Mouse (Mus musculus) heart, postnatal 0 days (tissue): ENCODE results near the gene Spint1. TPM values are rescaled to one million over a fixed set of nuclear protein-coding genes. Genes with fewer than 3 reads are reported as not detected.
A peak's percentile ranks its signal among the peaks of the same experiment; 100 is the strongest.

Source experiments
- ATAC-seq: fragments of 200-750 bp; cut with Nextera tagmentation; 2 replicates; pipeline ENCODE4 v1.8.0; 2017; ENCODE audit warnings: low read depth, moderate number of reproducible peaks, moderate library complexity; ENCODE audit not compliant: insufficient read depth
- DNase-seq: peaks from one replicate; pipeline ENCODE4 v3.0.0-alpha.2; 2016; ENCODE audit warnings: low spot score
- H3K27ac ChIP-seq: fragments of 300-500 bp; sonication (generic); 2 replicates; pipeline ENCODE4 v1.5.1; 2014; ENCODE audit warnings: low read depth, mild to moderate bottlenecking
- H3K27me3 ChIP-seq: fragments of 300-500 bp; sonication (generic); 2 replicates; pipeline ENCODE4 v1.6.1; 2014; ENCODE audit warnings: low read length, mixed read lengths; ENCODE audit not compliant: control insufficient read depth, insufficient read depth
- H3K36me3 ChIP-seq: fragments of 300-500 bp; sonication (generic); replicated peaks from 2 replicates; pipeline ENCODE4 v1.6.1; 2014; ENCODE audit warnings: low read length, mixed read lengths; ENCODE audit not compliant: control insufficient read depth, insufficient read depth
- H3K4me1 ChIP-seq: fragments of 300-500 bp; sonication (generic); 2 replicates; pipeline ENCODE4 v1.6.1; 2014; ENCODE audit warnings: antibody characterized with exemption; ENCODE audit not compliant: control insufficient read depth, insufficient read depth
- H3K4me2 ChIP-seq: fragments of 300-500 bp; sonication (generic); 2 replicates; pipeline ENCODE4 v1.6.1; 2014; ENCODE audit warnings: low read depth, mild to moderate bottlenecking, low read length, moderate library complexity
- H3K4me3 ChIP-seq: fragments of 300-500 bp; sonication (generic); 2 replicates; pipeline ENCODE4 v1.5.1; 2014; ENCODE audit warnings: low read depth, low read length
- H3K9ac ChIP-seq: fragments of 300-500 bp; sonication (generic); replicated peaks from 2 replicates; pipeline ENCODE4 v1.6.1; 2014; ENCODE audit warnings: low read depth, low read length, mixed read lengths
- H3K9me3 ChIP-seq: fragments of 300-500 bp; sonication (generic); replicated peaks from 2 replicates; pipeline ENCODE4 v1.6.1; 2016; ENCODE audit warnings: low read length; ENCODE audit not compliant: control insufficient read depth
- CTCF ChIP-seq: IDR thresholded peaks from 2 replicates; pipeline ENCODE4 v1.5.1; 2016; ENCODE audit warnings: antibody characterized with exemption, control low read depth, low read depth
- EP300 ChIP-seq: IDR thresholded peaks from 2 replicates; pipeline ENCODE4 v1.6.1; 2016; ENCODE audit warnings: antibody characterized with exemption, low read depth
- WGBS: fragments of 180-500 bp; shearing (Covaris S2); extraction: QIAGEN DNeasy Blood & Tissue Kit; methylation state at CpG from one replicate; pipeline ENCODE4 v1.1.7; 2014; 5-methylcytosine and 5-hydroxymethylcytosine counted together
- polyA plus RNA-seq: library from polyadenylated mRNA; unstranded; fragments of >200 nt; fragmentation: Nextera tagmentation; extraction: Ambion mirVana; gene quantifications from 2 replicates; pipeline ENCODE4 v1.2.1, GENCODE M21; 2015
- total RNA-seq: library from RNA; depleted of rRNA; stranded (reverse); fragments of >200 nt; gene quantifications from 2 replicates; pipeline ENCODE4 v1.2.3, GENCODE M21; 2014; ENCODE audit warnings: low replicate concordance; rRNA removed

Spint1 gene
- total and polyA plus RNA-seq, 2 experiments from 2014 or later = 0.14 to 11.6 TPM

DNA sequence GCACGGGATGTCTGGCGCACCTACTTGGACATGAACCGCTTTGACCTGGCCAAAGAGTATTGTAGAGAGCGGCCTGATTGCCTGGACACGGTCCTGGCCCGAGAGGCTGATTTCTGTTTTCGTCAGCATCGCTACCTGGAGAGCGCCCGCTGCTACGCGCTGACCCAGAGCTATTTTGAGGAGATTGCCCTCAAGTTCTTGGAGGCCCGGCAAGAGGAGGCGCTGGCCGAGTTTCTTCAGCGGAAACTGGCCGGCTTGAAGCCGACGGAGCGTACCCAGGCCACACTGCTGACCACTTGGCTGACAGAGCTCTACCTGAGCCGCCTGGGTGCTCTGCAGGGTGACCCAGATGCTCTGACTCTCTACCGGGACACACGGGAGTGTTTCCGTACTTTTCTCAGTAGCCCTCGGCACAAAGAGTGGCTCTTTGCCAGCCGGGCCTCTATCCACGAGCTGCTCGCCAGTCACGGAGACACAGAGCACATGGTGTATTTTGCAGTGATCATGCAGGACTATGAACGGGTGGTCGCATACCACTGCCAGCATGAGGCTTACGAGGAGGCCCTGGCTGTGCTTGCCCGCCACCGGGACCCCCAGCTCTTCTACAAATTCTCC is 56.7 kb downstream of the Spint1 start:
- 89% methylated on average over 34 of the region's 34 CpGs for WGBS
- H3K9ac ChIP-seq = no peak overlapping the region
- H3K9me3 ChIP-seq = no peaks in the 10 kb centered on the region
- peaks cover 7% of the 10 kb centered on the region; the same call in 1 of the 2 replicates for H3K4me1 ChIP-seq
- ATAC-seq = no peak
- TF ChIP-seq CTCF = no peak
- no peak for TF ChIP-seq EP300
- no peak overlapping the region for H3K4me3 ChIP-seq
- no peak overlapping the region for H3K4me2 ChIP-seq
- peaks cover 77% of the 10 kb centered on the region for H3K36me3 ChIP-seq
- no peak for DNase-seq
- no peak overlapping the region for H3K27ac ChIP-seq
- no peaks in the 10 kb centered on the region for H3K27me3 ChIP-seq

DNA sequence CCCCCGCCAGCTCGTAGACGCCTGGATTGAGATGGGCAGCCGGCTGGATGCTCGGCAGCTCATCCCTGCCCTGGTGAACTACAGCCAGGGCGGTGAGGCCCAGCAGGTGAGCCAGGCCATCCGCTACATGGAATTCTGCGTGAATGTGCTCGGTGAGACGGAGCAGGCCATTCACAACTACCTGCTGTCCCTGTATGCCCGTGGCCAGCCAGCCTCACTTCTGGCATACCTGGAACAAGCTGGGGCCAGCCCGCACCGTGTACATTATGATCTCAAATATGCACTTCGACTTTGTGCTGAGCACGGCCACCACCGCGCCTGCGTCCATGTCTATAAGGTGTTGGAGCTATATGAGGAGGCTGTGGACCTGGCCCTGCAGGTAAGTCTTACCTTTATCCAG is 57.2 kb downstream of the Spint1 start:
- 91% methylated on average over 18 of the region's 18 CpGs for WGBS
- no peak overlapping the region for H3K27ac ChIP-seq
- H3K9me3 ChIP-seq = no peaks in the 10 kb centered on the region
- ATAC-seq (no peak), DNase-seq (no peak)
- H3K36me3 ChIP-seq = peaks cover 77% of the 10 kb centered on the region
- no peak overlapping the region for H3K4me2 ChIP-seq
- TF ChIP-seq CTCF (no peak), EP300 (no peak)
- H3K9ac ChIP-seq = no peak overlapping the region
- no peaks in the 10 kb centered on the region for H3K27me3 ChIP-seq
- H3K4me3 ChIP-seq = no peak overlapping the region
- peaks cover 8% of the 10 kb centered on the region; the same call in 1 of the 2 replicates for H3K4me1 ChIP-seq

GRCm38 (mm10) chr2:119296756-119297155 is 59.6 kb downstream of the Spint1 start:
- H3K27me3 ChIP-seq = no peaks in the 10 kb centered on the region
- no peak for TF ChIP-seq EP300
- no peak for TF ChIP-seq CTCF
- ATAC-seq (no peak), DNase-seq (no peak)
- no peak overlapping the region for H3K4me3 ChIP-seq
- H3K27ac ChIP-seq = no peak overlapping the region
- peaks cover 16% of the 10 kb centered on the region for H3K4me1 ChIP-seq
- WGBS = 88% methylated on average over 12 of the region's 12 CpGs
- H3K36me3 ChIP-seq = peaks cover 60% of the 10 kb centered on the region
- no peak overlapping the region for H3K9ac ChIP-seq
- H3K9me3 ChIP-seq = no peaks in the 10 kb centered on the region
- no peak overlapping the region for H3K4me2 ChIP-seq

- Histone ChIP-seq H3K4me1 (peaks cover 16% of the 10 kb centered on the region), H3K36me3 (peaks cover 54% of the 10 kb centered on the region), H3K4me3 (no peak overlapping the region), H3K9me3 (no peaks in the 10 kb centered on the region), H3K4me2 (no peak overlapping the region), H3K27me3 (no peaks in the 10 kb centered on the region), H3K9ac (no peak overlapping the region), H3K27ac (no peak overlapping the region)
- ATAC-seq (no peak), DNase-seq (no peak)
- 92% methylated on average over 19 of the region's 19 CpGs for WGBS
- TF ChIP-seq CTCF = no peak
- no peak for TF ChIP-seq EP300
Measured at GRCm38 (mm10) chr2:119297506-119297905, 60.3 kb downstream of the Spint1 start.

- DNase-seq (peak; percentile 70), ATAC-seq (no peak)
- Histone ChIP-seq H3K4me1 (peaks cover 16% of the 10 kb centered on the region), H3K36me3 (peaks cover 46% of the 10 kb centered on the region), H3K9me3 (no peaks in the 10 kb centered on the region), H3K27ac (peak overlapping the region; percentile 83; the same call in 1 of the 2 replicates), H3K27me3 (no peaks in the 10 kb centered on the region), H3K9ac (no peak overlapping the region), H3K4me3 (no peak overlapping the region), H3K4me2 (no peak overlapping the region)
- 36% methylated on average over 5 of the region's 5 CpGs for WGBS
- TF ChIP-seq EP300 = no peak
- peak; percentile 72 for TF ChIP-seq CTCF
Measured at GRCm38 (mm10) chr2:119298330-119298729, 61.2 kb downstream of the Spint1 start.

- WGBS = 70% methylated on average over 2 of the region's 2 CpGs
- Histone ChIP-seq H3K4me2 (no peak overlapping the region), H3K27me3 (no peaks in the 10 kb centered on the region), H3K27ac (peak overlapping the region; percentile 83), H3K9ac (no peak overlapping the region), H3K4me3 (no peak overlapping the region), H3K4me1 (peaks cover 16% of the 10 kb centered on the region), H3K9me3 (no peaks in the 10 kb centered on the region), H3K36me3 (peaks cover 41% of the 10 kb centered on the region)
- DNase-seq (no peak), ATAC-seq (no peak)
- TF ChIP-seq EP300 (no peak), CTCF (no peak)
Measured at GRCm38 (mm10) chr2:119298839-119299238, 61.7 kb downstream of the Spint1 start.

Other genes with a start within 250 kb of the Spint1 start
- 14.7 and 19.1 TPM in 2 replicates for gene Ccdc32, start 208.0 kb upstream of the Spint1 start, total RNA-seq
- gene Ccdc32, start 208.0 kb upstream of the Spint1 start, polyA plus RNA-seq = 20.7 and 21.1 TPM in 2 replicates
- gene Rpusd2, start 202.6 kb upstream of the Spint1 start, total RNA-seq = 8.8 and 14.3 TPM in 2 replicates
- 2.6 and 3.3 TPM in 2 replicates for gene Rpusd2, start 202.6 kb upstream of the Spint1 start, polyA plus RNA-seq
- 9.1 and 50.5 TPM in 2 replicates for gene Knl1, start 190.2 kb upstream of the Spint1 start, total RNA-seq
- 12.6 and 14.5 TPM in 2 replicates for gene Knl1, start 190.2 kb upstream of the Spint1 start, polyA plus RNA-seq
- gene Rad51, start 124.6 kb upstream of the Spint1 start, total RNA-seq = 2.7 and 10.9 TPM in 2 replicates
- gene Rad51, start 124.6 kb upstream of the Spint1 start, polyA plus RNA-seq = 7.7 and 8.1 TPM in 2 replicates
- 17.0 and 24.2 TPM in 2 replicates for gene Rmdn3, start 80.3 kb upstream of the Spint1 start, total RNA-seq
- gene Rmdn3, start 80.3 kb upstream of the Spint1 start, polyA plus RNA-seq = 14.4 and 14.6 TPM in 2 replicates
- gene Gchfr, start 69.6 kb upstream of the Spint1 start, total RNA-seq = 1.5 and 12.0 TPM in 2 replicates
- 5.6 and 5.7 TPM in 2 replicates for gene Gchfr, start 69.6 kb upstream of the Spint1 start, polyA plus RNA-seq
- gene Gm14137, start 62.9 kb upstream of the Spint1 start, total RNA-seq = not detected in 2 replicates
- 0.07 and 0.12 TPM in 2 replicates for gene Gm14137, start 62.9 kb upstream of the Spint1 start, polyA plus RNA-seq
- 17.7 and 26.4 TPM in 2 replicates for gene Zfyve19, start 28.7 kb upstream of the Spint1 start, total RNA-seq
- 26.9 and 27.3 TPM in 2 replicates for gene Zfyve19, start 28.7 kb upstream of the Spint1 start, polyA plus RNA-seq
- gene Dnajc17, start 28.6 kb upstream of the Spint1 start, total RNA-seq = 8.4 and 18.7 TPM in 2 replicates
- gene Dnajc17, start 28.6 kb upstream of the Spint1 start, polyA plus RNA-seq = 8.8 and 9.1 TPM in 2 replicates
- gene Ppp1r14d, start 7.5 kb upstream of the Spint1 start, total RNA-seq = not detected in 2 replicates
- not detected in 2 replicates for gene Ppp1r14d, start 7.5 kb upstream of the Spint1 start, polyA plus RNA-seq
- gene Rhov, start 33.9 kb downstream of the Spint1 start, total RNA-seq = 3.4 TPM in 1 of 2 replicates, not detected in the other
- 0.19 TPM in 1 of 2 replicates, not detected in the other for gene Rhov, start 33.9 kb downstream of the Spint1 start, polyA plus RNA-seq
- 14.3 and 16.2 TPM in 2 replicates for gene Vps18, start 51.4 kb downstream of the Spint1 start, total RNA-seq
- 8.0 and 8.3 TPM in 2 replicates for gene Vps18, start 51.4 kb downstream of the Spint1 start, polyA plus RNA-seq
- gene Dll4, start 88.4 kb downstream of the Spint1 start, total RNA-seq = 5.0 and 6.6 TPM in 2 replicates
- gene Dll4, start 88.4 kb downstream of the Spint1 start, polyA plus RNA-seq = 5.7 and 6.2 TPM in 2 replicates
- 0.11 and 0.27 TPM in 2 replicates for gene Chac1, start 113.9 kb downstream of the Spint1 start, total RNA-seq
- 0.30 and 0.52 TPM in 2 replicates for gene Chac1, start 113.9 kb downstream of the Spint1 start, polyA plus RNA-seq
- 7.2 TPM in 2 replicates for gene Ino80, start 240.3 kb downstream of the Spint1 start, total RNA-seq
- gene Ino80, start 240.3 kb downstream of the Spint1 start, polyA plus RNA-seq = 1.7 and 2.0 TPM in 2 replicates